Mouse (Mus musculus) liver, embryonic 16.5 days (tissue): ENCODE data around the gene Snap47. TPM values are rescaled to one million over a fixed set of nuclear protein-coding genes. Genes with fewer than 3 reads are reported as not detected.

Experiments used
- ATAC-seq: fragments of 200-750 bp; cut with Nextera tagmentation; 2 replicates; pipeline ENCODE4 v1.8.0; 2017; ENCODE audit warnings: low read depth, mild to moderate bottlenecking, moderate number of reproducible peaks, moderate library complexity
- H3K27ac ChIP-seq: fragments of 300-500 bp; sonication (generic); 2 replicates; pipeline ENCODE4 v1.5.1; 2014; ENCODE audit warnings: mild to moderate bottlenecking, low read length
- H3K27me3 ChIP-seq: fragments of 300-500 bp; sonication (generic); 2 replicates; pipeline ENCODE4 v1.6.1; 2014; ENCODE audit warnings: low read depth, low read length, mixed read lengths; ENCODE audit not compliant: control insufficient read depth, insufficient read depth
- H3K36me3 ChIP-seq: fragments of 300-500 bp; sonication (generic); 2 replicates; pipeline ENCODE4 v1.6.1; 2014; ENCODE audit warnings: mild to moderate bottlenecking; ENCODE audit not compliant: control insufficient read depth, insufficient read depth
- H3K4me1 ChIP-seq: fragments of 300-500 bp; sonication (generic); 2 replicates; pipeline ENCODE4 v1.6.1; 2014; ENCODE audit warnings: low read depth, low read length, mixed read lengths; ENCODE audit not compliant: control insufficient read depth
- H3K4me2 ChIP-seq: fragments of 300-500 bp; sonication (generic); 2 replicates; pipeline ENCODE4 v1.6.1; 2014; ENCODE audit warnings: low read depth, low read length, mixed read lengths
- H3K4me3 ChIP-seq: fragments of 300-500 bp; sonication (generic); 2 replicates; pipeline ENCODE4 v1.5.1; 2014; ENCODE audit warnings: low read depth, mild to moderate bottlenecking, low read length
- H3K9ac ChIP-seq: fragments of 300-500 bp; sonication (generic); 2 replicates; pipeline ENCODE4 v1.6.1; 2014; ENCODE audit warnings: low read depth, low read length
- H3K9me3 ChIP-seq: fragments of 300-500 bp; sonication (generic); replicated peaks from 2 replicates; pipeline ENCODE4 v1.6.1; 2016; ENCODE audit warnings: low read length; ENCODE audit not compliant: control insufficient read depth
- WGBS: fragments of 180-500 bp; shearing (Covaris S2); extraction: QIAGEN DNeasy Blood & Tissue Kit; methylation state at CpG from one replicate; pipeline ENCODE4 v1.1.7; 2014; ENCODE audit not compliant: insufficient replicate concordance; 5-methylcytosine and 5-hydroxymethylcytosine counted together
- polyA plus RNA-seq: library from polyadenylated mRNA; unstranded; fragments of >200 nt; fragmentation: Nextera tagmentation; extraction: Ambion mirVana; gene quantifications from 2 replicates; pipeline ENCODE4 v1.2.1, GENCODE M21; 2015

Snap47 gene
- polyA plus RNA-seq, 1 experiment from 2014 or later, result 28.7 TPM

GRCm38 (mm10) chr11:59389617-59390016 lies 61.4 kb downstream of the Snap47 start:
- Histone ChIP-seq H3K36me3 (no peaks in the 10 kb centered on the region), H3K4me2 (no peak overlapping the region), H3K9me3 (no peaks in the 10 kb centered on the region), H3K4me3 (no peak overlapping the region), H3K27ac (no peak overlapping the region), H3K9ac (no peak overlapping the region), H3K27me3 (no peaks in the 10 kb centered on the region), H3K4me1 (no peaks in the 10 kb centered on the region)
- 46% methylated on average over 4 of the region's 4 CpGs for WGBS
- ATAC-seq, result no peak

GRCm38 (mm10) chr11:59388806-59389205 lies 62.2 kb downstream of the Snap47 start:
- Histone ChIP-seq H3K27me3 (no peaks in the 10 kb centered on the region), H3K27ac (no peak overlapping the region), H3K4me2 (no peak overlapping the region), H3K4me3 (no peak overlapping the region), H3K4me1 (no peaks in the 10 kb centered on the region), H3K36me3 (no peaks in the 10 kb centered on the region), H3K9ac (no peak overlapping the region), H3K9me3 (no peaks in the 10 kb centered on the region)
- 41% methylated on average over 4 of the region's 4 CpGs for WGBS
- no peak for ATAC-seq

GRCm38 (mm10) chr11:59387471-59387870 lies 63.5 kb downstream of the Snap47 start:
- Histone ChIP-seq H3K4me2 (no peak overlapping the region), H3K9me3 (no peaks in the 10 kb centered on the region), H3K36me3 (no peaks in the 10 kb centered on the region), H3K4me3 (no peak overlapping the region), H3K27me3 (no peaks in the 10 kb centered on the region), H3K9ac (no peak overlapping the region), H3K27ac (no peak overlapping the region), H3K4me1 (no peaks in the 10 kb centered on the region)
- ATAC-seq, result no peak
- 63% methylated on average over 4 of the region's 4 CpGs for WGBS

- ATAC-seq, result no peak
Measured at GRCm38 (mm10) chr11:59385123-59385522, 65.9 kb downstream of the Snap47 start.

GRCm38 (mm10) chr11:59384441-59384959 lies 66.5 kb downstream of the Snap47 start:
- no peak overlapping the region for H3K27ac ChIP-seq
- H3K9ac ChIP-seq, result no peak overlapping the region
- no peaks in the 10 kb centered on the region for H3K9me3 ChIP-seq
- no peak for ATAC-seq
- H3K4me1 ChIP-seq, result no peaks in the 10 kb centered on the region
- H3K36me3 ChIP-seq, result no peaks in the 10 kb centered on the region
- no peaks in the 10 kb centered on the region for H3K27me3 ChIP-seq
- 24% methylated on average over 7 of the region's 7 CpGs for WGBS
- H3K4me3 ChIP-seq, result no peak overlapping the region
- no peak overlapping the region for H3K4me2 ChIP-seq

More at GRCm38 (mm10) chr11:59385123-59385522, 65.9 kb downstream of the Snap47 start:
- WGBS, result 32% methylated on average over 8 of the region's 8 CpGs
- H3K4me2 ChIP-seq, result no peak overlapping the region
- no peaks in the 10 kb centered on the region for H3K27me3 ChIP-seq
- no peaks in the 10 kb centered on the region for H3K4me1 ChIP-seq
- H3K9me3 ChIP-seq, result no peaks in the 10 kb centered on the region
- H3K9ac ChIP-seq, result no peak overlapping the region
- H3K4me3 ChIP-seq, result no peak overlapping the region
- H3K36me3 ChIP-seq, result no peaks in the 10 kb centered on the region
- no peak overlapping the region for H3K27ac ChIP-seq

- Histone ChIP-seq H3K9me3 (no peaks in the 10 kb centered on the region), H3K4me2 (no peak overlapping the region), H3K4me3 (no peak overlapping the region), H3K27ac (no peak overlapping the region), H3K4me1 (no peaks in the 10 kb centered on the region), H3K36me3 (no peaks in the 10 kb centered on the region), H3K27me3 (no peaks in the 10 kb centered on the region), H3K9ac (no peak overlapping the region)
- no peak for ATAC-seq
Measured at GRCm38 (mm10) chr11:59379547-59379946, 71.4 kb downstream of the Snap47 start.

- Histone ChIP-seq H3K4me3 (no peak overlapping the region), H3K27me3 (no peaks in the 10 kb centered on the region), H3K27ac (no peak overlapping the region), H3K9ac (no peak overlapping the region), H3K9me3 (no peaks in the 10 kb centered on the region), H3K4me1 (no peaks in the 10 kb centered on the region), H3K36me3 (no peaks in the 10 kb centered on the region), H3K4me2 (no peak overlapping the region)
- ATAC-seq, result no peak
- WGBS, result 59% methylated on average over 3 of the region's 3 CpGs
Measured at GRCm38 (mm10) chr11:59377999-59378398, 73.0 kb downstream of the Snap47 start.

- H3K9me3 ChIP-seq, result no peaks in the 10 kb centered on the region
- no peaks in the 10 kb centered on the region for H3K27me3 ChIP-seq
- no peak within 1 kb of the TSS for H3K4me2 ChIP-seq
- WGBS, result 60% methylated on average over 16 of the region's 16 CpGs
- H3K36me3 ChIP-seq, result no peaks in the 10 kb centered on the region
- ATAC-seq, result no peak
- no peak within 1 kb of the TSS for H3K9ac ChIP-seq
- no peaks in the 10 kb centered on the region for H3K4me1 ChIP-seq
- H3K27ac ChIP-seq, result no peak within 1 kb of the TSS
- H3K4me3 ChIP-seq, result no peak within 1 kb of the TSS
Measured at GRCm38 (mm10) chr11:59375475-59375874, 75.5 kb downstream of the Snap47 start, which contains the start of gene Prss38. TSS of gene Prss38 (minus strand) at chr11:59375657.

- ATAC-seq, result no peak
Measured at GRCm38 (mm10) chr11:59369848-59370247, 81.1 kb downstream of the Snap47 start.

More at GRCm38 (mm10) chr11:59369848-59370247, 81.1 kb downstream of the Snap47 start:
- H3K4me2 ChIP-seq, result no peak overlapping the region
- H3K4me1 ChIP-seq, result no peaks in the 10 kb centered on the region
- H3K36me3 ChIP-seq, result no peaks in the 10 kb centered on the region
- H3K9me3 ChIP-seq, result no peaks in the 10 kb centered on the region
- WGBS, result 49% methylated on average over 11 of the region's 11 CpGs
- H3K4me3 ChIP-seq, result no peak overlapping the region
- H3K9ac ChIP-seq, result no peak overlapping the region
- H3K27ac ChIP-seq, result no peak overlapping the region
- H3K27me3 ChIP-seq, result no peaks in the 10 kb centered on the region
